Mouse (Mus musculus) lung, adult 2 months (tissue): ENCODE data around the gene Gm6710. TPM values are rescaled to one million over a fixed set of nuclear protein-coding genes. Genes with fewer than 3 reads are reported as not detected.
"Not testable (repeated sequence)": the region's sequence is repeated elsewhere in the genome, so short reads cannot be mapped to it uniquely, and the experiment has no call there.

Experiments used
- DNase-seq: peaks from one replicate; pipeline ENCODE4 v3.0.0; 2022
- H3K4me1 ChIP-seq: fragments of 200-500 bp; 2 replicates; pipeline ENCODE4 v1.6.1; 2011; ENCODE audit warnings: low read length; ENCODE audit not compliant: control insufficient read depth, insufficient read depth
- H3K4me3 ChIP-seq: fragments of 200-500 bp; replicated peaks from 2 replicates; pipeline ENCODE3; 2011; ENCODE audit warnings: low read depth, mild to moderate bottlenecking, control low read depth, low read length; ENCODE audit errors: extremely low read depth
- WGBS: fragments of 180-500 bp; shearing (Covaris S2); methylation state at CpG from one replicate; pipeline ENCODE4 v1.1.7; 2018; 5-methylcytosine and 5-hydroxymethylcytosine counted together
- polyA plus RNA-seq: library from polyadenylated mRNA; depleted of rRNA; stranded (reverse); fragments of >200 nt; gene quantifications from 2 replicates; pipeline ENCODE4 v1.2.3, GENCODE M21; 2012; rRNA removed

The Gm6710 gene
- polyA plus RNA-seq, result 1.7 and 3.0 TPM in 2 replicates

DNA sequence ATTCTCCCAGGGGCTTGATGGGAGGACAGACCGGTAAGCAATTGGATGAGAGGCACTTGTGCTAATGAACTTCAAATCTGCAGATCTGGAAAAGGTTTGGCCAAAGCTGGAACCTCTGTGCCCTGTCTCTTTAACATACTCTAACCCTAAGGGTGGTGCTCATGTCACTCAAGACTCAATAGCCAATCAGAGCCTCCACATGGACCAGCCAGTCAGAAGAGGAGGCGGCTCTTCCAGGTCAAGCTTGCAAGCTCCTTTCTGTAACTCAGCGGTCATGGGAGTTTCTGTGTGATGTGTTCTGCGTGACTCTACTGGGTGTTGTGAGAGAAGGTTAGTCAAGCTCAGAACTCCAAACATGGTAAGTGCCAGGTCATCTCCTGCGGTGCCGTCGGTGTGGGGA lies at the start of gene Gm6710:
Gm6710 (plus strand) TSS at position 196 of the 400 bp plus-strand sequence.
- whole genome bisulfite sequencing, result no CpG with 5 or more reads among the region's 7 CpGs
- not testable (repeated sequence) for DNase-seq, H3K4me1 ChIP-seq

More for the DNA sequence above, at the start of gene Gm6710:
- H3K4me3 ChIP-seq, result not testable (repeated sequence)

Other genes with a start within 250 kb of the Gm6710 start
- not detected in 2 replicates for gene Gm11007, start 225.2 kb upstream of the Gm6710 start, polyA plus RNA-seq
- not detected in 2 replicates for gene Zfp969, start 165.6 kb upstream of the Gm6710 start, polyA plus RNA-seq
- not detected in 2 replicates for gene Gm2007, start 127.7 kb upstream of the Gm6710 start, polyA plus RNA-seq
- 0.72 and 1.4 TPM in 2 replicates for gene Gm14288, start 68.1 kb upstream of the Gm6710 start, polyA plus RNA-seq
- 0.27 and 0.79 TPM in 2 replicates for gene Zfp966, start 61.9 kb downstream of the Gm6710 start, polyA plus RNA-seq
- gene Gm2026, start 96.1 kb downstream of the Gm6710 start, polyA plus RNA-seq, result 0.36 TPM in 1 of 2 replicates, not detected in the other